Mouse (Mus musculus): ENCODE measurements around the gene Serpinb11.

Serpinb11 gene

GRCm38 (mm10) chr1:107360898-107361297 is at the start of gene Serpinb11:
TSS of gene Serpinb11 (plus strand) at chr1:107361198.
- no peak for DNase-seq (ENCODE audit: low spot score)

- no peak for DNase-seq (ENCODE audit: low spot score)
Measured at GRCm38 (mm10) chr1:107345979-107346378, 15.0 kb upstream of the Serpinb11 start.

- no peak for DNase-seq (ENCODE audit: low spot score)
Measured at GRCm38 (mm10) chr1:107346788-107347187, 14.2 kb upstream of the Serpinb11 start.

- no peak for DNase-seq (ENCODE audit: low spot score)
Measured at GRCm38 (mm10) chr1:107350392-107350791, 10.6 kb upstream of the Serpinb11 start.

- DNase-seq (ENCODE audit: low spot score), result no peak
Measured at GRCm38 (mm10) chr1:107351115-107351514, 9.9 kb upstream of the Serpinb11 start.

GRCm38 (mm10) chr1:107353046-107353445 is 8.0 kb upstream of the Serpinb11 start:
- no peak for DNase-seq (ENCODE audit: low spot score)

- no peak for DNase-seq (ENCODE audit: low spot score)
Measured at GRCm38 (mm10) chr1:107365973-107366372, 5.0 kb downstream of the Serpinb11 start.

- no peak for DNase-seq (ENCODE audit: low spot score)
Measured at GRCm38 (mm10) chr1:107368944-107369343, 7.9 kb downstream of the Serpinb11 start.

- DNase-seq (ENCODE audit: low spot score), result no peak
Measured at GRCm38 (mm10) chr1:107376952-107377351, 16.0 kb downstream of the Serpinb11 start.

GRCm38 (mm10) chr1:107378368-107378767 is 17.4 kb downstream of the Serpinb11 start:
- DNase-seq (ENCODE audit: low spot score), result no peak

- no peak for DNase-seq (ENCODE audit: low spot score)
Measured at GRCm38 (mm10) chr1:107381491-107381890, 20.5 kb downstream of the Serpinb11 start.

- no peak for DNase-seq (ENCODE audit: low spot score)
Measured at GRCm38 (mm10) chr1:107382404-107382803, 21.4 kb downstream of the Serpinb11 start.

- no peak for DNase-seq (ENCODE audit: low spot score)
Measured at GRCm38 (mm10) chr1:107384532-107384931, 23.5 kb downstream of the Serpinb11 start.

GRCm38 (mm10) chr1:107389753-107390152 is 28.8 kb downstream of the Serpinb11 start:
- no peak for DNase-seq (ENCODE audit: low spot score)

- no peak for DNase-seq (ENCODE audit: low spot score)
Measured at GRCm38 (mm10) chr1:107397481-107397880, 36.5 kb downstream of the Serpinb11 start.

GRCm38 (mm10) chr1:107399355-107399754 is 38.4 kb downstream of the Serpinb11 start, which contains the start of gene Serpinb7:
TSS of gene Serpinb7 (plus strand) at chr1:107399655.
- DNase-seq (ENCODE audit: low spot score), result no peak

GRCm38 (mm10) chr1:107402082-107402481 is 41.1 kb downstream of the Serpinb11 start:
- DNase-seq (ENCODE audit: low spot score), result no peak

GRCm38 (mm10) chr1:107414650-107415049 is 53.7 kb downstream of the Serpinb11 start:
- no peak for DNase-seq (ENCODE audit: low spot score)

- no peak for DNase-seq (ENCODE audit: low spot score)
Measured at GRCm38 (mm10) chr1:107422487-107422886, 61.5 kb downstream of the Serpinb11 start.
